Mouse (Mus musculus) heart, postnatal 36 days (tissue): ENCODE results near the gene Cep97. TPM values are rescaled to one million over a fixed set of nuclear protein-coding genes. Genes with fewer than 3 reads are reported as not detected.
"Not testable (repeated sequence)": the region's sequence is repeated elsewhere in the genome, so short reads cannot be mapped to it uniquely, and the experiment has no call there.

ENCODE experiments used
- DNase-seq, 2 experiments: peaks; one replicate each; pipeline ENCODE4 v3.0.0; 2021 to 2022
- intact Hi-C: fragments of 180-260 bp; cut with DNase I; formaldehyde crosslinking; loops from one replicate; pipeline ENCODE4 v1.15.1; 2025
- total RNA-seq, 2 experiments: library from RNA; stranded (reverse); gene quantifications; 2 replicates each; pipeline ENCODE4 v1.2.3; 2021

Cep97 gene
- total RNA-seq, 2 experiments from 2014 or later, result 5.4 to 6.6 TPM

GRCm38 (mm10) chr16:55893410-55894107 is 41.1 kb downstream of the Cep97 start:
- intact Hi-C loops, result no loop called here
- no peak for DNase-seq

GRCm38 (mm10) chr16:55892484-55892883 is 42.2 kb downstream of the Cep97 start:
- DNase-seq, result no peak
- intact Hi-C loops, result no loop called here

GRCm38 (mm10) chr16:55891346-55891745 is 43.3 kb downstream of the Cep97 start:
- intact Hi-C loops, result no loop called here
- no peak for DNase-seq

- no peak for DNase-seq
- intact Hi-C loops, result no loop called here
Measured at GRCm38 (mm10) chr16:55890346-55891136, 44.1 kb downstream of the Cep97 start.

GRCm38 (mm10) chr16:55889451-55889850 is 45.2 kb downstream of the Cep97 start:
- no peak for DNase-seq

DNA sequence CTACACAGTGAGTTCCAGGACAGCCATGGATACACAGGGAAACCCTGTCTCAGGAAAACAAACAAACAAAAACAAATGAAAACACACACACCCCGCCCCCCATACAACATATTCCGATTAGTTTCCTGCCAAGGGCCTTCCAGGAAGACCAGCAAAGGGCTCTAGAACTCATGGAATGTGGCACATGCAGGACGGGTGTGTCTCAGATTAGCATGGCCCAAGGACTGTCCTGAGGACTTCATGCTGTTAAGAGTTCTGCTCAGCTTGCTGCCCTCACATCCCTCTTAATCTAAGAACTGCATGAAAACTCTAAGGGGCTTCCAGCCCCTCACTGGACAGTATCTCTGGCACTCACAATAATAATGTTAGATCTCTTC is 46.1 kb downstream of the Cep97 start:
- intact Hi-C loops, result no loop called here
- DNase-seq, result no peak

More at GRCm38 (mm10) chr16:55889451-55889850, 45.2 kb downstream of the Cep97 start:
- intact Hi-C loops, result no loop called here

- intact Hi-C loops, result no loop called here
- no peak for DNase-seq
Measured at GRCm38 (mm10) chr16:55887814-55888583, 46.7 kb downstream of the Cep97 start.

DNA sequence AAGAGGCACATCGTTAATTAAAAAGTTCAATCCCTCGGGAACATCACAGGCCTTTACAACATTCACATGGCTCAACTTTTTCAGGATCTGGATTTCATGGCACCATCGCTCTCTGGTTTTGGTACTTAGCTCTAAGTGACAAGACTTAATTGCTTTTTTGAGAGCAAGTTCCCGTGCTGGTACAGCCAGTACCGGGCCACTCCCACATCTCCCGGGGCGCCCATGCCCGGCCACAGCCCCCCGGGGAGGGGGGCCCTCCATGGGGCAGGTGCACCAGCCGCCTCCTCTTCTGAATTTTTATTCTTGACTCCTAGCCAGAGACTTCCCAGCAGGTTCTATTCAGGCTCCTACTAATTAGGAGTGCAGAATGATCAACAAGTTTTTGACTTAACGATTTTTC is 50.4 kb downstream of the Cep97 start:
- no peak for DNase-seq
- intact Hi-C loops, result no loop called here

GRCm38 (mm10) chr16:55876025-55876424 is 58.6 kb downstream of the Cep97 start:
- no peak for DNase-seq
- intact Hi-C loops, result no loop called here

GRCm38 (mm10) chr16:55863832-55864231 is 70.8 kb downstream of the Cep97 start:
- DNase-seq, result no peak
- intact Hi-C loops, result no loop called here

DNA sequence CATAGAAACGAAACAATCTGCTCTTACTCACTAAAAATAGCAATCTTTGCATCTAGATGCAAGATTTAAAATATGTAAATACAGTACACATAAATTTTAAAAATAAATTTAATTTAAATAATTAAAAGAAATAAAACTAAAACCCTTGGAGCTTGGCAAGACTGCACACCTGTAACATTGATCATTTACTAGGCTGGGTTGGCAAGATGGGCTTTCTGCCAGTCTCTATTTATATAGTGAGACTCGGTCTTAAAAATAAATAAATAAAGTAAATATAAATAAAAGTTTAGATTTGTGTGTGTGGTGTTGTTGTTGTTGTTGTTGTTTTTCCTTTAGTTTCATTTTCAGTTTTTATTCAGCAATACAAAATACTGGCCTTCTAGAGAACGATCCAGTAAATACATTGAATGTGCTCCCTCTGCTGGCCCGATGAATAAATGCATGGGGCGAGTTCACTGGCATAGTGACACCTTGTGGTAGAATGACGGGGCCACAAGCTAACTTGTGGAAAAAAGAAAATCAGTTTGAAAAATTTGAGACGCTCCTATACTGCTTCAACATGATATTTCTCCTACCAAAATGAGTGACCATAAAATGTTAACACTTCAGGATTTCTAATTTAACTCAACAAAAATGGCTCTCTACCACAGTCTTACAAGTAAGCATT is 71.4 kb downstream of the Cep97 start:
- intact Hi-C loops, result no loop called here
- peak; percentile 67 to 76 for DNase-seq

- DNase-seq, result no peak
- intact Hi-C loops, result no loop called here
Measured at GRCm38 (mm10) chr16:55861104-55861503, 73.6 kb downstream of the Cep97 start.

- DNase-seq, intact Hi-C loops: not testable (repeated sequence)
Measured at GRCm38 (mm10) chr16:55859421-55859820, 75.2 kb downstream of the Cep97 start.

- intact Hi-C loops, result no loop called here
Measured at GRCm38 (mm10) chr16:55858465-55858864, 76.2 kb downstream of the Cep97 start.

DNA sequence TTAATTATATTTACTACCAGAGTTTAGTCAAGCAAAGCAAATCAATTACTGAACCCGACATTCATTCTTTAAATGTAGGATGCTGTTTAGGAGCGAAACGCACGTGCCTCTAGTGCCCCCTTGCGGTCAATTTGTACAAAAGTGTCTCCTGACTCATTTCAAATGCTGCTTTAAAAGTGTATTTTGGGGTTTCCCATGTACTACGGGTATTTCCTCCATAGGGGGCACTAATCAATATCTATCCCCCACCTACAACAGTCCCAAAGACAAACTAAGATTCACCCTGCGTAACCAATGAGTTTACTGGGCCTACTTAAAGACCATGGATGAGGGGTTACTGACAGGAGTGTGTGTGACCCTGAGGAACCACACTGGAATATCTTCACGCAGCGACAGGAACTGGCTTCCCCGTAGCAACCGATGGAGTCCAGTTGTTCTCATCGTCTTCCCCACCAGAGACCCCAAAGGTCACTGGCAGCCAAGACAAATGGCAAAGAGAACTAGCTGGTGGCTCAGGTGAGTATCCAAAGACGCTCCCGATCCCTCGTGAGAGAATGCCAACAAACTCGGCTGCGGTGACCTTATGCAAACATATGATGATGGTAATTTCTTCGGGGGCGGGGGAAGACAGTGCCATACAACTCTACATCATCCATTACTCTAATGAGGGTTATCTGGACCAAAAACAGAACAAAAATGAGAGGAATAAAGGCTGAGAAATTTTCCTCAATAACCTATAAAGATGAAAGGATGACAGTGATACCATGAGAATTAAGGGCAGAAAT is 81.5 kb downstream of the Cep97 start:
- peak; percentile 74 to 85 for DNase-seq
- intact Hi-C loops, result loop anchor here (1.0 to 2.0 kb wide), 2 partner anchors 334 to 374 kb away; no protein-coding TSS in a partner anchor

More at GRCm38 (mm10) chr16:55858465-55858864, 76.2 kb downstream of the Cep97 start:
- DNase-seq, result peak; percentile 54 to 77

DNA sequence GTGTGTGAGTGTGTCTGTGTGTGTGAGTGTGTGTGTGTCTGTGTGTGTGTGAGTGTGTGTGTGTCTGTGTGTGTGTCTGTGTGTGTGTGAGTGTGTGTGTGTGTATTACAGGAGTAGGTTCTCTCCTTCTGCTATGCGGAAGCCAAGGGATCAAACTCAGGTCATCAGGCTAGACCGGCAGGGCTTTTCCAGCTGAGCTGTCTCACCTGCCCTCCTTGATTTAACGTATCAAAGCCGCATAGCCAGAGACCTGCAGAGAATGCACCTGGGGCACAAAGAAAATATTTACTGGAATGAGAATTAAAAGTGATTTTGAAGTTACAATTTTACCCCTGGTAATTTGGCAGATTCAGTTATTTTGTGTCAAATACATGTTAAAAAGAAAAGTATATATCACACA is 82.1 kb downstream of the Cep97 start:
- intact Hi-C loops, result loop anchor here (2.0 kb wide), 1 partner anchor 374 kb away; no protein-coding TSS in a partner anchor
- DNase-seq, result no peak

DNA sequence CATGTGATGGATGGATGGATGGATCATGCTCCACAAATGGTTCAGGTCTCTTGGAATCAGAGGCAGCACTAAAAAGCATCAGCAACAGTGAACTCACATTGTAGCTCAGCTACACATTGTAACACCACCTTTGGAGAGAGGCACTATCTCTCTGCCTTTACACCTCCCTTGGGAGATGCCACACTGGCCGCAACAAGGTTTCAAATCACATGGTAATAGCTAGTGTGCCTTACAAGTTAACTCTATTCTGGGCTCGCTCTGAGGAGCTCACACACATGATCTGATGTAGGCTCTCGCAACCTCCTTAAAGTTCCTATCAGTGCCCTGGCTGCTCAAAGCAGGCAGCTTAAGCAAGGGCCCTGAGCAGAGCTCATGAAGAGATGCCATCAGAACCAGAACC is 84.2 kb downstream of the Cep97 start:
- intact Hi-C loops, result no loop called here
- no peak for DNase-seq
